Mouse (Mus musculus) midbrain, embryonic 11.5 days (tissue): Measurements from ENCODE around the gene Lrrc49. TPM values are rescaled to one million over a fixed set of nuclear protein-coding genes. Genes with fewer than 3 reads are reported as not detected.

ENCODE experiments used
- ATAC-seq: fragments of 200-750 bp; cut with Nextera tagmentation; 2 replicates; pipeline ENCODE4 v1.8.0; 2017; ENCODE audit warnings: moderate TSS enrichment, moderate library complexity; ENCODE audit not compliant: low FRiP score
- DNase-seq: peaks from one replicate; pipeline ENCODE4 v3.0.0; 2015; ENCODE audit warnings: low spot score; ENCODE audit errors: missing footprints
- H3K27ac ChIP-seq: fragments of 300-500 bp; sonication (generic); 2 replicates; pipeline ENCODE4 v1.5.1; 2014; ENCODE audit warnings: low read depth, low read length
- H3K27me3 ChIP-seq: fragments of 300-500 bp; sonication (generic); 2 replicates; pipeline ENCODE4 v1.6.1; 2014; ENCODE audit warnings: mild to moderate bottlenecking, low read length, moderate library complexity, mixed read lengths; ENCODE audit not compliant: control insufficient read depth, insufficient read depth
- H3K36me3 ChIP-seq: fragments of 300-500 bp; sonication (generic); 2 replicates; pipeline ENCODE4 v1.6.1; 2014; ENCODE audit warnings: mild to moderate bottlenecking, low read length, moderate library complexity, mixed read lengths; ENCODE audit not compliant: control insufficient read depth, insufficient read depth
- H3K4me1 ChIP-seq: fragments of 300-500 bp; sonication (generic); 2 replicates; pipeline ENCODE4 v1.6.1; 2014; ENCODE audit warnings: low read length; ENCODE audit not compliant: control insufficient read depth, insufficient read depth
- H3K4me2 ChIP-seq: fragments of 300-500 bp; sonication (generic); 2 replicates; pipeline ENCODE4 v1.6.1; 2014; ENCODE audit warnings: mild to moderate bottlenecking, moderate library complexity
- H3K4me3 ChIP-seq: fragments of 300-500 bp; sonication (generic); 2 replicates; pipeline ENCODE4 v1.5.1; 2014; ENCODE audit warnings: low read depth, low read length
- H3K9ac ChIP-seq: fragments of 300-500 bp; sonication (generic); 2 replicates; pipeline ENCODE4 v1.6.1; 2014; ENCODE audit warnings: low read length
- H3K9me3 ChIP-seq: fragments of 300-500 bp; sonication (generic); 2 replicates; pipeline ENCODE4 v1.6.1; 2016; ENCODE audit warnings: low read length; ENCODE audit not compliant: control insufficient read depth
- WGBS: fragments of 180-500 bp; shearing (Covaris S2); extraction: QIAGEN DNeasy Blood & Tissue Kit; methylation state at CpG from one replicate; pipeline ENCODE4 v1.1.7; 2014; 5-methylcytosine and 5-hydroxymethylcytosine counted together
- polyA plus RNA-seq: library from polyadenylated mRNA; unstranded; fragments of >200 nt; fragmentation: Nextera tagmentation; extraction: Ambion mirVana; gene quantifications from 2 replicates; pipeline ENCODE4 v1.2.1, GENCODE M21; 2014

Lrrc49 gene
- polyA plus RNA-seq, 1 experiment from 2014 or later, result 51.6 TPM

GRCm38 (mm10) chr9:60548182-60548581 lies 139.8 kb downstream of the Lrrc49 start:
- Histone ChIP-seq H3K4me1 (no peaks in the 10 kb centered on the region), H3K27ac (no peak overlapping the region), H3K36me3 (no peaks in the 10 kb centered on the region), H3K9me3 (no peaks in the 10 kb centered on the region), H3K4me3 (no peak overlapping the region), H3K4me2 (no peak overlapping the region), H3K27me3 (no peaks in the 10 kb centered on the region), H3K9ac (no peak overlapping the region)
- ATAC-seq (no peak), DNase-seq (no peak)
- 25% methylated on average over 4 of the region's 4 CpGs for WGBS

DNA sequence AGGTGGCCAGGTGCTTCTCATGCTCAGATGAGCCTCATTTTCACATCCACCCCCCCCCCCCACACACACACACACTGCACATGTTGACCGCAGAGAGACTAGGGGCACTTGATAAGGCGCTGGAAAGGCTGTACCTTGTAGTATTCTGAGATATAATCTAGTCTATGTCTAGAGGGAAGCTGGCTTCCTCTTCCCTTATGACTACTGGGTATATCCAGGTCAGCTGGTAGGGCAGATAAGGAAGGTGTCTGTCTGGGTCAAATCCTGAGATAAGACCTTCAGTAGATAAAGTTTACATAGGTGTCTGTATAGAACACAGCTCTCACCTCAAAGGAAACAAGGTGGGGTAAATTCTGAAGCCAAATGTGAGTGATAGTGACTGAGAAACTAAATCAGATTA lies 141.8 kb downstream of the Lrrc49 start:
- no peak overlapping the region for H3K4me2 ChIP-seq
- DNase-seq (no peak), ATAC-seq (no peak)
- no peaks in the 10 kb centered on the region for H3K4me1 ChIP-seq
- H3K9ac ChIP-seq, result no peak overlapping the region
- no peaks in the 10 kb centered on the region for H3K9me3 ChIP-seq
- WGBS, result 86% methylated on average over 2 of the region's 2 CpGs
- H3K27ac ChIP-seq, result no peak overlapping the region
- no peaks in the 10 kb centered on the region for H3K27me3 ChIP-seq
- H3K36me3 ChIP-seq, result no peaks in the 10 kb centered on the region
- H3K4me3 ChIP-seq, result no peak overlapping the region

GRCm38 (mm10) chr9:60545361-60546096 lies 142.4 kb downstream of the Lrrc49 start:
- Histone ChIP-seq H3K4me3 (no peak overlapping the region), H3K9ac (no peak overlapping the region), H3K9me3 (no peaks in the 10 kb centered on the region), H3K4me1 (no peaks in the 10 kb centered on the region), H3K4me2 (no peak overlapping the region), H3K27ac (no peak overlapping the region), H3K36me3 (no peaks in the 10 kb centered on the region), H3K27me3 (no peaks in the 10 kb centered on the region)
- 83% methylated on average over 13 of the region's 13 CpGs for WGBS
- ATAC-seq, result no peak
- DNase-seq, result no peak

- Histone ChIP-seq H3K4me3 (no peak overlapping the region), H3K27ac (no peak overlapping the region), H3K36me3 (no peaks in the 10 kb centered on the region), H3K27me3 (no peaks in the 10 kb centered on the region), H3K4me2 (no peak overlapping the region), H3K9me3 (no peaks in the 10 kb centered on the region), H3K9ac (no peak overlapping the region), H3K4me1 (no peaks in the 10 kb centered on the region)
- no peak for DNase-seq
- no peak for ATAC-seq
- 82% methylated on average over 7 of the region's 7 CpGs for WGBS
Measured at GRCm38 (mm10) chr9:60543422-60544015, 144.4 kb downstream of the Lrrc49 start.

GRCm38 (mm10) chr9:60530310-60530709 lies 157.6 kb downstream of the Lrrc49 start:
- ATAC-seq (no peak), DNase-seq (no peak)
- no peak overlapping the region for H3K9ac ChIP-seq
- no peaks in the 10 kb centered on the region for H3K9me3 ChIP-seq
- no peak overlapping the region for H3K27ac ChIP-seq
- no peak overlapping the region for H3K4me2 ChIP-seq
- no peak overlapping the region for H3K4me3 ChIP-seq
- no peaks in the 10 kb centered on the region for H3K36me3 ChIP-seq
- no peaks in the 10 kb centered on the region for H3K27me3 ChIP-seq
- 94% methylated on average over 12 of the region's 12 CpGs for WGBS
- H3K4me1 ChIP-seq, result no peaks in the 10 kb centered on the region

DNA sequence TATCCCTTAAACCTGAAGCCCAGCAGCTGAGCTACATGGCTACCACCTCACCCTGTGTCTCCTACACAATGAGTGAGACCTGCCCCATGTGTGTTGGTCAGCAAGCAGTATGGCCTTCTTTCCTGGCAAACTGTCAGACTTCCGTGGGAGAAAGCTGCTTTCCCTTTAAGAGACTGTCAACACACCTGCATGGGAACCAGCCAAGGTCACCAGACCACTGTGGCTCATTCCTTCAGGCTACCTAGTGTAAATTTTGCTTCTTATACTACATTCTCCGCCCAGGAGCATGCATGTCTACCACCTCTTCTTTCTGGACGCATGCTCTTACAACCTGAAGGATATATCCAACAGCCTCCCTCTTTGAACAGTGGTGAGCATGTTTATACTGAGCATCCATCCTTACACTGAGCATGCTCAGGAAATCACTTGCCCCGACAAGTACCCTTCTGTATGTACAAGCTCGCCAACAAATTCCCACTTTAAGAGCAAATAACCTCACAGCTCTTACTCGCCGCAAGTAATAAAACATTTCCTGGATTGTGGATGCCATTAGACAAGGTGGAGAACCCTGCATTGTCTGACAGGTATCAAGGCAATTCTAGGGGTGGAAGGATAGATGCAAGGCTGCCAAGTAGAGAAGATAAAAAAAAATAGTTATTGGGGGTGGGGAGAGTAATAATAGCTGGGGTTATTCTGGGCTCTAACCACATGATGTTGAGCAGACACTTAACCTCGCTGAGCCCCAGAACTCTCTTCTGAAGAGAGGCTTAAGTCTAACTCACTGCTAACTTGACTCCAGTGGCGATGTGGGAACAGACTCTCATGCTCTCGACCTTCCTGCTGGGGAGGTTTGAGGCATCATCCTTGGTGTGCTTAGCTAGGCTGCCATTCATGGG lies 158.4 kb downstream of the Lrrc49 start:
- Histone ChIP-seq H3K9me3 (no peaks in the 10 kb centered on the region), H3K9ac (no peak overlapping the region), H3K4me2 (no peak overlapping the region), H3K36me3 (no peaks in the 10 kb centered on the region), H3K27ac (no peak overlapping the region), H3K4me1 (no peaks in the 10 kb centered on the region), H3K27me3 (no peaks in the 10 kb centered on the region), H3K4me3 (no peak overlapping the region)
- DNase-seq (no peak), ATAC-seq (no peak)
- WGBS, result 85% methylated on average over 10 of the region's 10 CpGs

DNA sequence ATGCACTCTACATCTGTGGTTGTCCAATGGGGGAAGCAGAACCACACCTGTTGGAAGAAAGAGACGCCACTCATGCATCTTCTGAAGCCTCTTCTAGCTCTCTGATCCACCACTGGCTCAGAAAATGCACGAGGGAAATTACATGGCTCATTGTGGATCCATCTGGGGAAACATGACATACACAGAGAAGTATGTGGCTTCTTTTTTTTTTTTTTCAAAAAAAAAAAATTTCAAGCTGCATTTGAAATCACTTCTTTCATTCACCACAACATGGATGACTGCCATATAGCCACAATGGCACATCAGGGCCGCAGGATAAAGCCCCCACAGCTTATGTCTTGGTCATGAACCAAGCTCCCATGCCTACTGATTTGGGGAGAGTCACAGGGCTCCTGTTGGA lies 159.7 kb downstream of the Lrrc49 start:
- DNase-seq (no peak), ATAC-seq (no peak)
- 84% methylated on average over 3 of the region's 3 CpGs for WGBS

DNA sequence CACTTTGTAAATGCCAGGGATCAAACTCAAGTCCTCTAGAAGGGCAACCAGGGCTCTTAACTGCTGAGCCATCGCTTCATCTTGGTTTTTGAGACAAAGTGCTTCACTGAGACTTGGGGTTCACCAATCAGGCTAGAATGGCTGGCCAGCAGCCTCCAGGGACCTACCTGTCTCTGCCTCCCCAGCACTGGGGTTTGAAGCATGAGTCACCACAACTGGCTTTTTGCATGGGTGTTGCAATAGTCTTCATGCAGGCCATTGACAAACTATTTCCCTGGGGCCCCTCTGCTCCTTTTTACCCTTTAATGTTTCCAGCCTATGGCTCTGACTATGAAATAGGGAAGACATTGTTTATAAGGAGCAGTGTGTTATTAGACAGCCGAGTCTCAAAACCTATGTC lies 160.1 kb downstream of the Lrrc49 start:
- H3K9ac ChIP-seq, result no peak overlapping the region
- no peak for DNase-seq
- no peaks in the 10 kb centered on the region for H3K4me1 ChIP-seq
- H3K4me3 ChIP-seq, result no peak overlapping the region
- 90% methylated on average over 2 of the region's 2 CpGs for WGBS
- no peaks in the 10 kb centered on the region for H3K9me3 ChIP-seq
- H3K27me3 ChIP-seq, result no peaks in the 10 kb centered on the region
- no peaks in the 10 kb centered on the region for H3K36me3 ChIP-seq
- H3K27ac ChIP-seq, result no peak overlapping the region
- H3K4me2 ChIP-seq, result no peak overlapping the region
- ATAC-seq, result no peak

More for the DNA sequence above, 159.7 kb downstream of the Lrrc49 start:
- H3K27me3 ChIP-seq, result no peaks in the 10 kb centered on the region
- H3K4me2 ChIP-seq, result no peak overlapping the region
- no peaks in the 10 kb centered on the region for H3K4me1 ChIP-seq
- H3K36me3 ChIP-seq, result no peaks in the 10 kb centered on the region
- H3K27ac ChIP-seq, result no peak overlapping the region
- no peak overlapping the region for H3K9ac ChIP-seq
- H3K4me3 ChIP-seq, result no peak overlapping the region
- no peaks in the 10 kb centered on the region for H3K9me3 ChIP-seq

DNA sequence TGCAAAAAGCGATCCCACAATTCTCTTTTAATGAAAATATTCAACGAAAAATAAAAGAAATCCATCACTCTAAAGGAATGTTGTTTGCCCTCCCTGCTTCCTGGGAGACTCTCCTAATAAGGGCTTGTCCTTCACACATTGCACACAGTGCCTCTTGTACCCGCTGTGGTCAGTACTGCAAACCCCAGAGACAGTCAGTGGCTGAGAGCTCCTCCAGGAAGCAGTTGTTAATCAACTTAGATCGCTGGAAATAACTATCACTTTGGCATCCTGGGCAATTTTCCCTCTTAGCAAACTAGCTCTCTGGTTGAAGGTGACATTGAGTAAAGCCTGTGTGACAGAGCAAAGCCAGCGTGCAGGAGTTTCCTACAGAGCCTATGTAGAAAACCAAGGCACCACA lies 160.9 kb downstream of the Lrrc49 start:
- H3K4me2 ChIP-seq, result no peak overlapping the region
- H3K9me3 ChIP-seq, result no peaks in the 10 kb centered on the region
- H3K4me1 ChIP-seq, result no peaks in the 10 kb centered on the region; the same call in 1 of the 2 replicates
- no peaks in the 10 kb centered on the region for H3K36me3 ChIP-seq
- no peak overlapping the region for H3K9ac ChIP-seq
- H3K27ac ChIP-seq, result no peak overlapping the region
- DNase-seq (peak; percentile 72), ATAC-seq (no peak)
- H3K27me3 ChIP-seq, result no peaks in the 10 kb centered on the region
- WGBS, result 83% methylated on average over 5 of the region's 5 CpGs
- no peak overlapping the region for H3K4me3 ChIP-seq
